Mouse (Mus musculus) mammary gland, adult 2 months (tissue): Measurements from ENCODE around the gene Fam129c. TPM values are rescaled to one million over a fixed set of nuclear protein-coding genes. Genes with fewer than 3 reads are reported as not detected.

Source experiments
- polyA plus RNA-seq: library from polyadenylated mRNA; depleted of rRNA; stranded (reverse); fragments of >200 nt; gene quantifications from 2 replicates; pipeline ENCODE4 v1.2.3, GENCODE M21; 2012; ENCODE audit warnings: low replicate concordance; rRNA removed

Gene Fam129c
- 7.2 and 22.1 TPM in 2 replicates for polyA plus RNA-seq

GRCm38 (mm10) chr8:71597451-71597850 lies at the start of gene Fam129c:
Fam129c (plus strand) TSS chr8:71597648.

GRCm38 (mm10) chr8:71558071-71558957 lies 39.1 kb upstream of the Fam129c start, which contains the start of gene Tmem221:
Tmem221 (minus strand) TSS chr8:71558871.

GRCm38 (mm10) chr8:71566501-71566900 lies 30.9 kb upstream of the Fam129c start, which contains the start of gene Nxnl1:
Nxnl1 (minus strand) TSS chr8:71566601.

GRCm38 (mm10) chr8:71568387-71568937 lies 29.0 kb upstream of the Fam129c start, which contains the start of gene Slc27a1:
Slc27a1 (plus strand) TSS chr8:71568882.

GRCm38 (mm10) chr8:71591471-71592373 lies 5.7 kb upstream of the Fam129c start, which contains the start of gene Pgls:
Pgls (plus strand) TSS chr8:71592176.

DNA sequence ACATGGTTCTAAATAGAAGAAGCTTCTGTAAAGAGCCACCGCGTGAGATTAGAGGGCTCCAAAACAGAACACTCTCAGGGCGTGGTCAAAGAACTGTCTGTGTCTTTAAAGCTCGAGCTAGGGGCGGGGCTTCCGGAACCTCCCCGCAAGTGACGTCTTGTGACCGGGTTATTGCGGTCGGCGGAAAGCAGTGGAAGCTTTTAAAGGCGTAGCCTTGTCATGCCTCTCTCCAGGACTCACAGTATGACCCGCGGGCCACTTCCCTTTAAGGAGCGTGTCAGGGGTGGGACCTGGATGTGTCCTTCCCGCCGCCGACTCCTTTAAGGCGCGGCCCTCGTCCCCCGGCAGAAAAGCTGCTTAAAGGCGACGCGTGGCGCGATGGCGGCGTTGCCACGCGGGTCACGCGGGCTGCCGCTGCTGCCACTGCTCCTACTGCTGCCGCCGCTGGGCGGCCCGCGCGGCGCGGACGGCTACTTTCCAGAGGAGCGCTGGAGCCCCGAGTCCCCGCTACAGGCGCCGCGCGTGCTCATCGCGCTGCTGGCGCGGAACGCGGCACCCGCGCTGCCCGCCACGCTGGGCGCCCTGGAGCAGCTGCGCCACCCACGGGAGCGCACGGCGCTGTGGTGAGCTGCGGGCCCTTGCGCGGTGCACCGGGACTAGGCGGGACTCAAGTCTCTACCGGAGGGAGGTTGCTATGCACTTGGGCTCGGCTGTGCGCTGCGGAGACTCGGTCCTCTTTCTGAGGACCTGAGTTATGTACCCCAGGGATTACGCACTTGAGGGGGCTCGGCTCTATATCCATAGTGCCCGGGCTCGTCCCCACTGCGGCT lies 13.6 kb downstream of the Fam129c start, which contains the start of gene Colgalt1:
TSS of gene Colgalt1 (plus strand) at position 177 of the 830 bp plus-strand sequence.

Other genes starting within 250 kb of the Fam129c start
- gene Use1, start 230.8 kb upstream of the Fam129c start, polyA plus RNA-seq: 109 and 116 TPM in 2 replicates
- 13.0 and 27.0 TPM in 2 replicates for gene Ocel1, start 226.3 kb upstream of the Fam129c start, polyA plus RNA-seq
- 95.9 and 259 TPM in 2 replicates for gene Nr2f6, start 215.7 kb upstream of the Fam129c start, polyA plus RNA-seq
- 70.7 and 71.1 TPM in 2 replicates for gene Ushbp1, start 201.8 kb upstream of the Fam129c start, polyA plus RNA-seq
- gene Babam1, start 200.8 kb upstream of the Fam129c start, polyA plus RNA-seq: 123 and 158 TPM in 2 replicates
- 1.8 and 3.0 TPM in 2 replicates for gene Ankle1, start 191.6 kb upstream of the Fam129c start, polyA plus RNA-seq
- 39.7 and 88.0 TPM in 2 replicates for gene Abhd8, start 134.0 kb upstream of the Fam129c start, polyA plus RNA-seq
- 109 and 185 TPM in 2 replicates for gene Mrpl34, start 132.7 kb upstream of the Fam129c start, polyA plus RNA-seq
- 103 and 108 TPM in 2 replicates for gene Dda1, start 128.4 kb upstream of the Fam129c start, polyA plus RNA-seq
- gene Ano8, start 111.7 kb upstream of the Fam129c start, polyA plus RNA-seq: 20.8 and 48.1 TPM in 2 replicates
- 27.0 and 51.9 TPM in 2 replicates for gene Gtpbp3, start 109.5 kb upstream of the Fam129c start, polyA plus RNA-seq
- gene Plvap, start 85.9 kb upstream of the Fam129c start, polyA plus RNA-seq: 191 and 472 TPM in 2 replicates
- gene Ccdc194, start 71.9 kb upstream of the Fam129c start, polyA plus RNA-seq: 0.23 TPM in 1 of 2 replicates, not detected in the other
- gene Bst2, start 60.2 kb upstream of the Fam129c start, polyA plus RNA-seq: 243 and 517 TPM in 2 replicates
- gene Mvb12a, start 54.7 kb upstream of the Fam129c start, polyA plus RNA-seq: 101 and 186 TPM in 2 replicates
- 3.2 and 6.8 TPM in 2 replicates for gene Tmem221, start 38.8 kb upstream of the Fam129c start, polyA plus RNA-seq
- gene Nxnl1, start 31.0 kb upstream of the Fam129c start, polyA plus RNA-seq: 0.63 and 0.92 TPM in 2 replicates
- 854 and 1,064 TPM in 2 replicates for gene Slc27a1, start 28.8 kb upstream of the Fam129c start, polyA plus RNA-seq
- gene Pgls, start 5.5 kb upstream of the Fam129c start, polyA plus RNA-seq: 137 and 341 TPM in 2 replicates
- gene Colgalt1, start 13.3 kb downstream of the Fam129c start, polyA plus RNA-seq: 159 and 238 TPM in 2 replicates
- gene Unc13a, start 74.1 kb downstream of the Fam129c start, polyA plus RNA-seq: 1.2 and 1.5 TPM in 2 replicates
- gene Jak3, start 78.6 kb downstream of the Fam129c start, polyA plus RNA-seq: 54.2 and 110 TPM in 2 replicates
- 45.3 and 91.7 TPM in 2 replicates for gene Insl3, start 91.6 kb downstream of the Fam129c start, polyA plus RNA-seq
- gene B3gnt3, start 104.1 kb downstream of the Fam129c start, polyA plus RNA-seq: 18.6 and 33.3 TPM in 2 replicates
- 57.5 and 167 TPM in 2 replicates for gene Fcho1, start 128.1 kb downstream of the Fam129c start, polyA plus RNA-seq